ENCODE assay signal across 13 mouse cellular contexts in the genomic region with DNA sequence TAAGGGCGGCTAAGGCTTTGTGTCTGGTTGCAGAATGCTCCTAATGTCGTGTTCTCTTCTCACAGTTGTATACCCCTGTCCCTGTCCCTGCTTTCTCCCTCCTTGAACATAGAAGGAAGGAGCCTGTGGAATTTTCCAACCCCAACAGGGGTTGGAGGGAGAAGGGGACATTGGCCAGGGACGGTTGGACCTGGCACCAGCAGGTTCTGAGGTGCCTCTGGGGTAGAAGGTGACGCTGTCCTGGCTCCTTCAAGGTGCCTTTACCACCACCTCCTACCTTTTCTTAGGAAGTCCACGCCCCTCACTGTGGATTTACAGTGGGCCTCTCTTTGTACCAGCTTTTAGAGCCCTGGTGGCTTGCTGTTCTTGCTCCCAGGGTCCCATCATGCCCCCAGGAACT. TPM values are rescaled to one million over a fixed set of nuclear protein-coding genes. Genes with fewer than 3 reads are reported as not detected.
A peak's percentile ranks its signal among the peaks of the same experiment; 100 is the strongest.
DNase-seq lines count a peak whose midpoint lies in the region; ATAC-seq and TF ChIP-seq lines count a peak whose summit lies in the region.
"Had no signal": no experiment of that assay in that cellular context is flagged by ENCODE, and none has a peak within 500 bp of the region (broad histone marks: within the 10 kb centered on the region; RNA-seq: fewer than 3 reads in every experiment).

No protein-coding gene starts in this region.

- no peak overlapping the region for H3K4me2 ChIP-seq in heart, embryonic 13.5 days
- no peak overlapping the region for H3K4me2 ChIP-seq in midbrain, embryonic 15.5 days
- no peak overlapping the region for H3K4me2 ChIP-seq in intestine, postnatal 0 days (replicated peaks; ENCODE audit: low read depth)
- no peak overlapping the region for H3K4me2 ChIP-seq in stomach, postnatal 0 days (replicated peaks; ENCODE audit: low read depth)

- intact Hi-C loops in heart, postnatal 10 days (cut with DNase I) = no loop called here

- H3K4me1 ChIP-seq in heart, embryonic 13.5 days = peaks cover 37% of the 10 kb centered on the region
- H3K4me1 ChIP-seq in midbrain, embryonic 10.5 days = peaks cover 43% of the 10 kb centered on the region
- peaks cover 23% of the 10 kb centered on the region for H3K4me1 ChIP-seq in midbrain, embryonic 15.5 days
- peaks cover 13% of the 10 kb centered on the region for H3K4me1 ChIP-seq in intestine, postnatal 0 days (replicated peaks; ENCODE audit: control insufficient read depth, insufficient read depth, low read length)
- peaks cover 6% of the 10 kb centered on the region for H3K4me1 ChIP-seq in stomach, postnatal 0 days (replicated peaks; ENCODE audit: control insufficient read depth, insufficient read depth)

- peak overlapping the region; percentile 83; the same call in 1 of the 2 replicates for H3K9ac ChIP-seq in heart, embryonic 13.5 days
- H3K9ac ChIP-seq in midbrain, embryonic 15.5 days = no peak overlapping the region
- H3K9ac ChIP-seq in intestine, postnatal 0 days (ENCODE audit: low read depth, low read length) = no peak overlapping the region
- H3K9ac ChIP-seq in stomach, postnatal 0 days (ENCODE audit: low read length) = peak overlapping the region; percentile 4; the same call in 1 of the 2 replicates
- H3K9ac ChIP-seq: liver, postnatal 0 days had no signal

- H3K27me3 ChIP-seq in heart, embryonic 13.5 days (replicated peaks) = peaks cover 62% of the 10 kb centered on the region
- peaks cover 62% of the 10 kb centered on the region for H3K27me3 ChIP-seq in midbrain, embryonic 10.5 days (ENCODE audit: low read depth, poor library complexity, severe bottlenecking)
- peaks cover 30% of the 10 kb centered on the region for H3K27me3 ChIP-seq in midbrain, embryonic 15.5 days (replicated peaks)
- H3K27me3 ChIP-seq in intestine, postnatal 0 days (replicated peaks; ENCODE audit: control insufficient read depth, insufficient read depth, low read length) = peaks cover 5% of the 10 kb centered on the region
- no peaks in the 10 kb centered on the region for H3K27me3 ChIP-seq in stomach, postnatal 0 days (ENCODE audit: control insufficient read depth, insufficient read depth, low read length)

- 53% methylated on average over 5 of the region's 5 CpGs for WGBS in heart, embryonic 13.5 days
- 76% methylated on average over 5 of the region's 5 CpGs for WGBS in midbrain, embryonic 10.5 days
- WGBS in midbrain, embryonic 15.5 days = 66% methylated on average over 5 of the region's 5 CpGs
- WGBS in intestine, postnatal 0 days = 72% methylated on average over 5 of the region's 5 CpGs
- WGBS in stomach, postnatal 0 days = 69% methylated on average over 5 of the region's 5 CpGs

- H3K27ac ChIP-seq in heart, embryonic 13.5 days (replicated peaks) = peak overlapping the region; percentile 53; the same call in 1 of the 2 replicates
- no peak overlapping the region for H3K27ac ChIP-seq in midbrain, embryonic 10.5 days (replicated peaks)
- H3K27ac ChIP-seq in midbrain, embryonic 15.5 days = no peak overlapping the region
- H3K27ac ChIP-seq in intestine, postnatal 0 days (ENCODE audit: low read depth, low read length) = 0 out of 2 replicates have a peak overlapping the region, but pooled peaks have one; percentile 46
- H3K27ac ChIP-seq in stomach, postnatal 0 days (replicated peaks) = peak overlapping the region; percentile 65
- H3K27ac ChIP-seq: layer of hippocampus, adult 2 months had no signal

- TF ChIP-seq CTCF in intestine, postnatal 0 days (IDR thresholded peaks at IDR 0.05; ENCODE audit: low read depth) = no peak
- TF ChIP-seq CTCF in stomach, postnatal 0 days (IDR thresholded peaks at IDR 0.05; ENCODE audit: low read depth) = no peak

- H3K9me3 ChIP-seq in heart, embryonic 13.5 days = no peaks in the 10 kb centered on the region
- no peaks in the 10 kb centered on the region for H3K9me3 ChIP-seq in midbrain, embryonic 10.5 days (replicated peaks)
- H3K9me3 ChIP-seq in midbrain, embryonic 15.5 days = no peaks in the 10 kb centered on the region
- no peaks in the 10 kb centered on the region for H3K9me3 ChIP-seq in intestine, postnatal 0 days (ENCODE audit: control insufficient read depth)
- H3K9me3 ChIP-seq in stomach, postnatal 0 days (ENCODE audit: control insufficient read depth, low read length) = no peaks in the 10 kb centered on the region

- no peak for ATAC-seq in heart, embryonic 13.5 days (ENCODE audit: extremely low read depth, insufficient number of reproducible peaks, low FRiP score, low TSS enrichment)
- no peak for ATAC-seq in midbrain, embryonic 15.5 days (replicated peaks)
- ATAC-seq in intestine, postnatal 0 days = no peak
- ATAC-seq in stomach, postnatal 0 days (ENCODE audit: low FRiP score, low TSS enrichment) = no peak
- ATAC-seq: liver, postnatal 0 days had no signal

- H3K4me3 ChIP-seq in heart, embryonic 13.5 days = no peak overlapping the region
- peak overlapping the region; percentile 3; the same call in 1 of the 2 replicates for H3K4me3 ChIP-seq in midbrain, embryonic 10.5 days
- no peak overlapping the region for H3K4me3 ChIP-seq in midbrain, embryonic 15.5 days
- no peak overlapping the region for H3K4me3 ChIP-seq in intestine, postnatal 0 days (ENCODE audit: low read depth, low read length)
- H3K4me3 ChIP-seq in stomach, postnatal 0 days (ENCODE audit: low read depth, low read length) = no peak overlapping the region
- H3K4me3 ChIP-seq: layer of hippocampus, adult 2 months had no signal

- TF ChIP-seq EP300 in stomach, postnatal 0 days (optimal IDR thresholded peaks at IDR 0.05) = no peak

- no peak for DNase-seq in heart, postnatal 10 days
- DNase-seq in midbrain, embryonic 10.5 days (ENCODE audit: low spot score) = no peak
- no peak for DNase-seq in stomach, postnatal 0 days (ENCODE audit: low spot score)
- DNase-seq in spleen, postnatal 14 days (ENCODE audit: low spot score in 2 of 2) = no peak
- DNase-seq: cerebellum, adult 8-10 months; liver, postnatal 0 days; right cerebral cortex, postnatal 14 days had no signal

- H3K36me3 ChIP-seq in heart, embryonic 13.5 days = peaks cover 14% of the 10 kb centered on the region
- peaks cover 5% of the 10 kb centered on the region; the same call in 1 of the 2 replicates for H3K36me3 ChIP-seq in midbrain, embryonic 10.5 days
- no peaks in the 10 kb centered on the region for H3K36me3 ChIP-seq in midbrain, embryonic 15.5 days (replicated peaks)
- H3K36me3 ChIP-seq in intestine, postnatal 0 days (ENCODE audit: control insufficient read depth, insufficient read depth) = no peaks in the 10 kb centered on the region
- no peaks in the 10 kb centered on the region for H3K36me3 ChIP-seq in stomach, postnatal 0 days (ENCODE audit: control insufficient read depth, insufficient read depth, low read length)

RNA-seq across cellular contexts. Expression of gene Ybx2, which starts 2.2 kb away (rescaled TPM):
- 3.1 TPM in 2 replicates for polyA plus RNA-seq in heart, embryonic 13.5 days (2015; fragmentation: Nextera tagmentation; extraction: Ambion mirVana)
- 10 to 100 TPM; 22.7 to 25.7 TPM for total RNA-seq in heart, postnatal 10 days (2021)
- 2.4 and 2.8 TPM in 2 replicates for polyA plus RNA-seq in midbrain, embryonic 10.5 days (2016; fragmentation: Nextera tagmentation; extraction: Ambion mirVana)
- 5.6 and 6.4 TPM in 2 replicates for polyA plus RNA-seq in midbrain, embryonic 15.5 days (2015; fragmentation: Nextera tagmentation; extraction: Ambion mirVana)
- 0.42 and 0.43 TPM in 2 replicates for polyA plus RNA-seq in intestine, postnatal 0 days (2015; fragmentation: Nextera tagmentation; extraction: Ambion mirVana)
- polyA plus RNA-seq in stomach, postnatal 0 days (2015; fragmentation: Nextera tagmentation; extraction: Ambion mirVana) = 1.4 and 1.7 TPM in 2 replicates
- polyA plus RNA-seq: liver, postnatal 0 days had no signal

RNA-seq across cellular contexts. Expression of gene Slc2a4, which starts 10.2 kb away (rescaled TPM):
- 25.8 and 30.3 TPM in 2 replicates for polyA plus RNA-seq in heart, embryonic 13.5 days (2015; fragmentation: Nextera tagmentation; extraction: Ambion mirVana)
- 100 to 1,000 TPM; 135 to 144 TPM for total RNA-seq in heart, postnatal 10 days (2021)
- polyA plus RNA-seq in midbrain, embryonic 10.5 days (2016; fragmentation: Nextera tagmentation; extraction: Ambion mirVana) = 12.6 and 12.8 TPM in 2 replicates
- polyA plus RNA-seq in midbrain, embryonic 15.5 days (2015; fragmentation: Nextera tagmentation; extraction: Ambion mirVana) = 3.3 TPM in 2 replicates
- polyA plus RNA-seq in intestine, postnatal 0 days (2015; fragmentation: Nextera tagmentation; extraction: Ambion mirVana) = 18.3 and 18.7 TPM in 2 replicates
- polyA plus RNA-seq in stomach, postnatal 0 days (2015; fragmentation: Nextera tagmentation; extraction: Ambion mirVana) = 36.4 and 40.5 TPM in 2 replicates

RNA-seq across cellular contexts. Expression of gene Eif5a, which starts 16.1 kb away (rescaled TPM):
- polyA plus RNA-seq in heart, embryonic 13.5 days (2015; fragmentation: Nextera tagmentation; extraction: Ambion mirVana) = 1,157 and 1,215 TPM in 2 replicates
- 100 to 1,000 TPM; 488 to 490 TPM for total RNA-seq in heart, postnatal 10 days (2021)
- 2,258 and 2,701 TPM in 2 replicates for polyA plus RNA-seq in midbrain, embryonic 10.5 days (2016; fragmentation: Nextera tagmentation; extraction: Ambion mirVana)
- polyA plus RNA-seq in midbrain, embryonic 15.5 days (2015; fragmentation: Nextera tagmentation; extraction: Ambion mirVana) = 1,022 and 1,040 TPM in 2 replicates
- polyA plus RNA-seq in intestine, postnatal 0 days (2015; fragmentation: Nextera tagmentation; extraction: Ambion mirVana) = 716 and 774 TPM in 2 replicates
- 1,169 and 1,205 TPM in 2 replicates for polyA plus RNA-seq in stomach, postnatal 0 days (2015; fragmentation: Nextera tagmentation; extraction: Ambion mirVana)

RNA-seq across cellular contexts. Expression of gene Gps2, which starts 24.1 kb away (rescaled TPM):
- polyA plus RNA-seq in heart, embryonic 13.5 days (2015; fragmentation: Nextera tagmentation; extraction: Ambion mirVana) = 45.0 and 52.2 TPM in 2 replicates
- total RNA-seq in heart, postnatal 10 days (2021) = 10 to 100 TPM; 29.4 to 30.5 TPM
- 98.4 and 111 TPM in 2 replicates for polyA plus RNA-seq in midbrain, embryonic 10.5 days (2016; fragmentation: Nextera tagmentation; extraction: Ambion mirVana)
- 77.6 and 86.6 TPM in 2 replicates for polyA plus RNA-seq in midbrain, embryonic 15.5 days (2015; fragmentation: Nextera tagmentation; extraction: Ambion mirVana)
- polyA plus RNA-seq in intestine, postnatal 0 days (2015; fragmentation: Nextera tagmentation; extraction: Ambion mirVana) = 40.4 and 42.3 TPM in 2 replicates
- polyA plus RNA-seq in stomach, postnatal 0 days (2015; fragmentation: Nextera tagmentation; extraction: Ambion mirVana) = 40.6 and 43.3 TPM in 2 replicates

RNA-seq across cellular contexts. Expression of gene Cldn7, which starts 26.7 kb away (rescaled TPM):
- 6.3 and 7.4 TPM in 2 replicates for polyA plus RNA-seq in heart, embryonic 13.5 days (2015; fragmentation: Nextera tagmentation; extraction: Ambion mirVana)
- total RNA-seq in heart, postnatal 10 days (2021) = not detected
- 7.1 and 7.6 TPM in 2 replicates for polyA plus RNA-seq in midbrain, embryonic 10.5 days (2016; fragmentation: Nextera tagmentation; extraction: Ambion mirVana)
- polyA plus RNA-seq in midbrain, embryonic 15.5 days (2015; fragmentation: Nextera tagmentation; extraction: Ambion mirVana) = 0.58 and 0.59 TPM in 2 replicates
- 1,243 and 1,341 TPM in 2 replicates for polyA plus RNA-seq in intestine, postnatal 0 days (2015; fragmentation: Nextera tagmentation; extraction: Ambion mirVana)
- polyA plus RNA-seq in stomach, postnatal 0 days (2015; fragmentation: Nextera tagmentation; extraction: Ambion mirVana) = 119 and 125 TPM in 2 replicates
- total RNA-seq: gastrocnemius, adult 18-20 months; layer of hippocampus, adult 2 months; left cerebral cortex, postnatal 25 days had no signal

Comparison
In these comparisons a context has a peak if more than half of its experiments do, and no peak if none do; other contexts are left out.
1. H3K27ac ChIP-seq: peak in heart, embryonic 13.5 days (single experiment), intestine, postnatal 0 days (single experiment) and stomach, postnatal 0 days (single experiment); none in midbrain, embryonic 10.5 days (single experiment) and midbrain, embryonic 15.5 days (single experiment).
2. H3K9ac ChIP-seq: peak in heart, embryonic 13.5 days (single experiment) and stomach, postnatal 0 days (single experiment); none in midbrain, embryonic 15.5 days (single experiment) and intestine, postnatal 0 days (single experiment).